Mouse (Mus musculus) naive thymus-derived CD4-positive, alpha-beta T cell, adult 2 months (primary cell): ENCODE measurements around the gene B3glct.
A peak's percentile ranks its signal among the peaks of the same experiment; 100 is the strongest.

Experiments
- DNase-seq: peaks from one replicate; pipeline ENCODE4 v3.0.0-alpha.2; 2011; ENCODE audit warnings: low read depth

The B3glct gene

DNA sequence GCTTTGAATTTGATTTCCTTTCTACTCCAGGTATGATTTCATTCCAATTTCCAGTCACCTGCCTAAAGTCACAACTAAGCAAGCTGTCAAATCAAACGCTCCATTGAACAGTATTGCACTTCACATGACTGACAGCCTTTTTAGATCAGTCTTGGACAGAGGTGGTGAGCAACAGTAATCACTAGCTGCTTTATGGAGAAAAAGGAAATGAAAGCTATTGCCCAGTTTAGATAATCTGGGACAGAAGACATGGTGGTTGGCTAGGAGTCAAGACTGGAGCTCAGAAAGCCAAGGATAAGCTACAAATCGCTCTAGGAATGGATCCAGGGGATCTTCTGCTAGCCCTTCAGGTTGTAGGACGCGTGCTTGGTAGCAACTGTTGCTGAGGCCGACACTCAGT, 14.6 kb upstream of the B3glct start:
- no peak for DNase-seq

- DNase-seq = no peak
These were observed 834 bp upstream of the B3glct start for GRCm38 (mm10) chr5:149677196-149677595.

GRCm38 (mm10) chr5:149678990-149679348, 939 bp downstream of the B3glct start:
- DNase-seq = no peak

GRCm38 (mm10) chr5:149679362-149679761, 1.3 kb downstream of the B3glct start:
- DNase-seq = no peak

GRCm38 (mm10) chr5:149679886-149680285, 1.9 kb downstream of the B3glct start:
- no peak for DNase-seq

- no peak for DNase-seq
These were observed 2.9 kb downstream of the B3glct start for GRCm38 (mm10) chr5:149680946-149681345.

GRCm38 (mm10) chr5:149689860-149690259, 11.8 kb downstream of the B3glct start:
- no peak for DNase-seq

DNA sequence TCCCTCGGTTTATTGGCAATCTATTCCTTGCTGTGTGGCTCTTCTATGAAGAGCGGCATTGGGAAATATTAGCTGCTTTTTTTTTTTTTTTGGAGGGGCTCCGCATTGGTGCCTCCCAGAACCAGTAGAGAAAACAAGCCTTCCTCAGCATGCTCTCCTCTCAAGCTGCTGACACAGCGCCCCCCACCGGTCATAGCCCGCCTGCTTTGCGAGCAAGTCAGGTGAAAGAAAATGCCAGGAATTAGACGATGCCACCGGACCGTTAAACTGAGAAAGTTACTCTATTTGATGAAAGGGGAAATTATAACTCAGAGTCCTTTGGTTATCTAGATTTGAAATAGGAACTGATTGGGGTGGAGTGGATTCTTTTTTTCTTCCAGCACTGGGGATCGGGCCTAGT, 14.5 kb downstream of the B3glct start:
- DNase-seq = no peak

DNA sequence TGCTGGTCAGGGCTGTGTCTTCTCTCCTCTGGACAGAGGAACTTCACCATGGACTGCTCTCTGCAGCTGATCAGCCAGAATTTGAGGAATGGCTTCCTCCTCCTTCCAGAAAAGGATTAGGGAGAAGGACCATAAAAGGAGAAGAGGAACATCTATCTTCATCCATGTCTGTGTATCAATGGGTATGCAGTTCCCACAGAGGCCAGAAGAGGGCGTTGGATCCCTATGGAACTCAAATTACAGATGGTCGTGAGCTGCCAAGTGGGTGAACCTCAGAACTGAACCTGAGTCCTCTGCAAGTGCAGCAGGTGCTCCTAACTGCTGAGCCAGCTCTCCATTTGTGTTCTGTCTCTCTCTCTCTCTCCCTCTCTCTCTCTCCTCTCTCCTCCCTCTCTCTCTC, 15.2 kb downstream of the B3glct start:
- no peak for DNase-seq

- no peak for DNase-seq
These were observed 15.9 kb downstream of the B3glct start for GRCm38 (mm10) chr5:149693968-149694367.

DNA sequence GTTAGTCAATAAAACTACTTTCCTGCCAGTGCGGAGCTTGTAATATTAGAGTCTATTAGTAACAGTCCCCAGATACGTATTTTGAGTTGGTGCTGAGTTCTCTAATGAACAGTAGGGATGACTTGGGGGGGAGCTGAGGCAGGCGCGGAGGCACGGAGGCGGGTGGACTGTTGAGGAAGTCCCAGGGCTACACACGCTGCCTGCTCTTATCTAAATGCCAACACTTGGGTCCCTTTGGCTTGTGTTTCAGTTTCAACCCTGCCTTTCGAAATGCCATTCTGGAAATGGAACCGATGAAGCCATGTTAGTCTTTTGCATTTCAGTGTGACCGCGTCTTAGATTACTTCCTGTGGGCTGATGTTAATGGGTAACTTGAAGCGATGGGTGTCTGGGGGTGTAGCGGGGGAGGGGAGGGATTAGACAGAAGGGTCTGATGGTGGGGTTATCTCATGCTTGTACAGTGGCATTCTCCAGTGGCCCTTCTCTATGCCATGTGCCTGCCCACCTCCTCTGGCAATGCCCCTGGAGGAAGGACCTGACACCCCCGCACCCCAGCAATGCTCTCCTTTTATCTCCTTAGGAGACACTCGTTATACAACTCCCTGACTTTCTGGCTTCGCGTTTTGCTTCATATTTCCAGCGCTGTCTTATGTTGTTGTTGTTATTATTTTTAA, 17.2 kb downstream of the B3glct start:
- DNase-seq = no peak

DNA sequence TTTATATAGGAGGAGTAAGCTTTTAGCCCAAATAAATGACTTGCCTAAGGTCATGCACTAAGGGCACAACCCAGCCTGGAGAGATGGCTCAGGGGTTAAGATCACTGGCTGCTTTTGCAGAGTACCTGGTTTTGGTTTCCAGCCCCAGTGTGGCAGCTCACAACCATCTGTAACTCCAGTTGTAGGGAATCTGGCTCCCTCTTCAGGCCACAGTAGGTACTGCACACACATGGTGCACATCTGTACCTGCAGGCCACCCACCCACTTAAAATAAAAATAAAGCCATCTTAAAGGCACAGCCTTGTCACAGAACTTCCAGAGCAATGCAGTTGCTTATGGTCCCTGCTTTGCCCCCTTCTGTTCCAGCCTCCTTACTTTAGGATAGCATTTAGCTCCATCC, 24.7 kb downstream of the B3glct start:
- DNase-seq = peak; percentile 19

DNA sequence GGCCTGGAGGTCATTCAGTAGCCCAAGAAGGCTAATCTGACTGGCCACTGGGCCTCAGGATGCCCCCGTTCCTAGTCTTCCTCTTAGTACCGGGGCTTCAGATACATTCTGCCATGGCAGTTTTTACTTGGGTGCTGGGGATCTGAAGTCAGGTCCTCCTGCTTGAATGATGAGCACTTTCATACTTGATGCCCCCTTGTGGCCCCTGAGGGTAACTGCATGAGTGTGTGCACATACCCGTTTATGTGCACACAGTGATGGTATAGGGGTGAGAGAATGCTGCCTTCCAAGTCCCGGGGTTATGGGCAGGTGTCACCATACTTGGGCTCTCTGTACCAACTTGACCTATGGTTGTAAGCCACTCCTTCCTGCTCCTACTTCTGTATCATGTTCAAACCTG, 33.5 kb downstream of the B3glct start:
- DNase-seq = no peak

- DNase-seq = peak; percentile 75
These were observed 35.2 kb downstream of the B3glct start for GRCm38 (mm10) chr5:149713170-149713774.

DNA sequence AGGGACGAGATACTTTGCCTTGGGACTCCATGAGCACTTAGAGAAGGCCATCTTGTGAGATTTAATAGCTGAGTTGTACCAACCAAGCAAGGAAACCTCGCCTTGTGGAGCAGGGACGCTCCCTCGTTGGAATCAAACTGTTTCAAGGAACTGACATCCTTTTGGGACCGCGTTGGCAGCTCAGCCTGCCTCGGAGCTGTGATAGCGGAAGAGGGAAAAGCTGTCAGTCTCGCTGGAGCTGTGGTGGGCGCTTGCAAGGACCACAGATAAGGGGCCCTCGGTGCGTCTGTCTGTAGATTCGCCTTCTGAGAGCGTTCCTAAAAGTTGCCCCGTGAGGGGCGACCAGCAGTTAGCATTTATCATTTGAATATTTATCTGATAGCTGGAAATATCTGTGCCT, 35.8 kb downstream of the B3glct start:
- DNase-seq = no peak

DNA sequence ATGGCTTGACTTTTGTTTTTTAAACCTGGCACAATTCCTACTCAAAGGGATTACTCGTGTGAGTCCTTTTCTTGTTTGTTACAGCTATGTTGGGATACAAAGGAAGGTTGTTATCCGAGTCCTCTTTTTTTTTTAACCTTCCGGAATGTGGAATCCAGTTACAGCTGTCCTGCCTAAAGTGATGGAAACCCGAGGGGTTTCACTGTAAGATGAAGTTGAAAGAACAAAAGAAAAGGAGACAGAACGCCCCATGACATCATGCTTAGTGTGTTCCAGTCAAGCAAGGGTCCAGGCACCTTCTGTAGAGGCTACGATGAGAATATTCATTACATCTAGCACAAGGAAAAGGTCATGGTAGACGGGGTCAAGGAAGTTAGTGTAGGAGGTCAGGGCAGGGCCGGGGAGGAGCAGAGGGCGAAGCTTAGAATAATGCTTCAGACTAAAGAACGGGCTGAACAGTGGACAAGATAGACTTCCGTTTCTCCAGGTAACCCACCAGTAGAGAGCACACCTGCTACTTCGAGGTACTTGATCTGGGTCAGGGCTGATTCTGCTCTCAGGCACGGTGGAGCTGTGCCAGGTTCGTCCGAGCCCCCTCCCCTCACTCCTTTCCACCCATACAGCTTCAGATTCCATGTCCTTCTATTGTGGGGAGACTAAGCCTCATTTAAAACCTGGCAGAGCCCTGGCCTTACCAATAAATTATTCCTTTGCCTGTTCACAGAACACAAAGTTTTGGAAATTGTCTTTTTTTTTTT, 37.7 kb downstream of the B3glct start:
- DNase-seq = no peak

DNA sequence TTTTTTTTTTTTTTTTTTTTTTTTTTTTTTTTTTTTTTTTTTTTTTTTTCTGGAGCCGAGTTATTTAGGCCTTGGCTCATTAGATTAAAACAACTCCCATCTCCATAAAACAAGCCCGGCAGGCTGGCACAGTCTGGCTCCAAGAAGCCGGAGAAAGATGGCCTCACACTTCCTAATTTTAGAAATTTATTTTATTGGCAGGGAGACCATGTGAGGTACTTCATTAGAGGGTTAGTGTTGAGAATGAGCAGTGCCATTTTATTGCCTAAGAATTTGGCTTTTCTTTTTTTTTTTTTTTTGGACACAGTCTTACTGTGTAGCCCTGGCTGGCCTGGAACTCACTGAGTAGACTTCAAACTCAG, 38.3 kb downstream of the B3glct start:
- DNase-seq = no peak

- no peak for DNase-seq
These were observed 53.7 kb downstream of the B3glct start for GRCm38 (mm10) chr5:149731776-149732175.

DNA sequence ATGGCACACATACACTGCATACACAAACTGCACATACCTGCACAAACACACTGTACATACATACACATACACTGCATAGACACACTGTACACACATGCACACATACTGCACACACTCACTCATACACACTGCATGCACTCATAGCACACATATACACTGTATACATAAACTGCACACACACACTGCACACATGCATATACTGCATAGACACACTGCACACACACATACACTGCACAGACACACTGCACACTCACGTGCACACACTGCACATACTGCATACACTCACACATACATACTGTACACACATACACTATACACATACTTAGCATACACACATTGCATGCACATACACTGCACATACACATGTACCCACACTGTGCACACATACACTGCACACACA, 59.2 kb downstream of the B3glct start:
- DNase-seq = no peak

DNA sequence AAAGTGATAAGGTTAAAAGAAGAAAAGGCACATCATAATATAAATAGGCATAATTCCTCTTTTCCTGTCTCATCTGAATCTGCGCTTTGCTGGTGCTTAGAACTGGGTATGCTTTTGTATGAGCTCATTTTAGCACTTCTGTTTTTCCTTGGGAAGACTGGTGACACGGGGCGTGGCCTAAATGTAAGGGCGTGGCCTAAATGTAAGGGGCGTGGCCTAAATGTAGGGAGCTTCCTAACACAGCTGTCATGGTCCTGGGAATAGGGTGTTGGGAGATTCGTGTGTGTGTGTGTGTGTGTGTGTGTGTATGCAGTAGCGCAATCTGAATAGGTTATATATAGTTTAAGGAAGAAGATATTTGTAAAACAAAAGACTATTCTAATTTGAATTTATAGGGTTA, 62.1 kb downstream of the B3glct start:
- DNase-seq = no peak

DNA sequence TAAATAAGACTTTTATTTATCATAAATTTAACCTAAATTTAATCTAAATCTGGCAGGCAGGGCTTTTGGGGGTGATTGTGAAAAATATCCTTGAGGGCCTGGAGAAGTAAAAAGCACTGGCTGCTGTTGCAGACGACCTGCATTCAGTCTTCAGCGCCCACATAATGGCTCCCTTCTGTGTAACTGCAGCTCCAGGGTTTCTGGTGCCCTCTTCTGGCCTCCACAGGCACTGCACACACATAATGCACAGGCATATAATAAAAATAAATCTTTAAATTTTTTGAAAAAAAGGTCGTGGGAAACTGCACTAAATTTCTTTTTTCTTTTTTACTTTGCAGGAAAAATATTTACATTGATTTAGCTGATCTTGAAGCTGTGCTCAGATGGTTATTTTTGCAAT, 62.7 kb downstream of the B3glct start:
- no peak for DNase-seq

DNA sequence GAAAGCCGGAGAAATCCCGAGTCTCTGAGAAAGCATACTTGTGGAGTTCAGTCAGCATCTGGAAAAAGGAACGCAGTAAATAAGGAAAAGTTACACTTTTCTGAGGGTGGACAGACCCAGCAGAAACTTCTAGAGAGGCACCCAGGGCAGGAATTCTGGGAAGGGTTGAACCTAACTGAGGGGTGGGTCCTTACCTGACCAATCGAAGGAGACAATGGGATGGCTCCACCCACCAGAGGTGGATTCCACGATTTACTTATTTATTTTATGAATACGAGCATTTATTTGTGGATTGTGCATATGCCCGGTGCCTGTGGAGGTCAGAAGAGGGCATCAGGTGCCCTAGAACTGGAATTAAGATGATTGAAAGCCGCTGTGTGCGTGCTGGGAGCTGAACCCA, 64.3 kb downstream of the B3glct start:
- no peak for DNase-seq

GRCm38 (mm10) chr5:149745079-149745478, 67.0 kb downstream of the B3glct start:
- peak; percentile 5 for DNase-seq
